Comparison of ENCODE assay signal across 11 mouse cellular contexts in genomic region chr11:116281671-116282070, GRCm38 (mm10). TPM values are rescaled to one million over a fixed set of nuclear protein-coding genes. Genes with fewer than 3 reads are reported as not detected.
DNase-seq lines count a peak whose midpoint lies in the region; ATAC-seq and TF ChIP-seq lines count a peak whose summit lies in the region.
"Had no signal": no experiment of that assay in that cellular context is flagged by ENCODE, and none has a peak within 500 bp of the region (broad histone marks: within the 10 kb centered on the region; RNA-seq: fewer than 3 reads in every experiment).

No protein-coding gene starts in this region.

- no peak for ATAC-seq in kidney, embryonic 15.5 days (replicated peaks; ENCODE audit: low FRiP score)
- ATAC-seq in forebrain, embryonic 14.5 days: no peak
- no peak for ATAC-seq in liver, embryonic 12.5 days

- no peak for DNase-seq in kidney, postnatal 25 days
- DNase-seq in forebrain, embryonic 14.5 days (ENCODE audit: low spot score): no peak
- DNase-seq in cerebellum, adult 9-11 months: no peak
- no peak for DNase-seq in spleen, adult 12 weeks (ENCODE audit: low spot score)
- DNase-seq in gastrocnemius, postnatal 14 days: no peak
- DNase-seq: thymus, adult 2 months had no signal

- peak overlapping the region; percentile 38 for H3K4me3 ChIP-seq in kidney, embryonic 15.5 days (replicated peaks)
- peak overlapping the region; percentile 22 for H3K4me3 ChIP-seq in forebrain, embryonic 14.5 days (ENCODE audit: low read depth, low read length)
- H3K4me3 ChIP-seq in liver, embryonic 12.5 days: peak overlapping the region; percentile 28
- H3K4me3 ChIP-seq in olfactory bulb, adult 2 months (ENCODE audit: insufficient read depth, low read depth, low read length): 0 out of 2 replicates have a peak overlapping the region, but pooled peaks have one; percentile 0

- intact Hi-C loops in gastrocnemius, postnatal 14 days (cut with DNase I; ENCODE audit: low total_unique reads): no loop called here

- peaks cover 4% of the 10 kb centered on the region; the same call in 1 of the 2 replicates for H3K9me3 ChIP-seq in kidney, embryonic 15.5 days (replicated peaks)
- H3K9me3 ChIP-seq in forebrain, embryonic 14.5 days (replicated peaks; ENCODE audit: control insufficient read depth, low read length): no peaks in the 10 kb centered on the region
- H3K9me3 ChIP-seq in liver, embryonic 12.5 days (replicated peaks): peaks cover 4% of the 10 kb centered on the region; the same call in 1 of the 2 replicates

- TF ChIP-seq POLR2A in olfactory bulb, adult 2 months (IDR thresholded peaks at IDR 0.05; ENCODE audit: insufficient read depth, low read depth, low read length): no peak

- no peaks in the 10 kb centered on the region for H3K36me3 ChIP-seq in kidney, embryonic 15.5 days
- H3K36me3 ChIP-seq in forebrain, embryonic 14.5 days (ENCODE audit: control insufficient read depth, insufficient read depth, low read length): no peaks in the 10 kb centered on the region
- H3K36me3 ChIP-seq in liver, embryonic 12.5 days: no peaks in the 10 kb centered on the region

- H3K4me2 ChIP-seq in kidney, embryonic 15.5 days: peak overlapping the region; percentile 62
- H3K4me2 ChIP-seq in forebrain, embryonic 14.5 days (ENCODE audit: low read length): peak overlapping the region; percentile 39
- peak overlapping the region; percentile 43 for H3K4me2 ChIP-seq in liver, embryonic 12.5 days

- WGBS in kidney, embryonic 15.5 days: 2% methylated on average over 18 of the region's 18 CpGs
- 2% methylated on average over 18 of the region's 18 CpGs for WGBS in forebrain, embryonic 14.5 days
- WGBS in liver, embryonic 12.5 days (ENCODE audit: insufficient replicate concordance): 4% methylated on average over 18 of the region's 18 CpGs
- under 1% methylated on average over 18 of the region's 18 CpGs for WGBS in olfactory bulb, adult 2 months

- H3K9ac ChIP-seq in kidney, embryonic 15.5 days: peak overlapping the region; percentile 25
- H3K9ac ChIP-seq in forebrain, embryonic 14.5 days (ENCODE audit: low read length): peak overlapping the region; percentile 47; the same call in 1 of the 2 replicates
- no peak overlapping the region for H3K9ac ChIP-seq in liver, embryonic 12.5 days

- TF ChIP-seq CTCF in olfactory bulb, adult 2 months (IDR thresholded peaks at IDR 0.05; ENCODE audit: insufficient read depth, low read depth, low read length): no peak

- peaks cover 35% of the 10 kb centered on the region for H3K4me1 ChIP-seq in kidney, embryonic 15.5 days
- H3K4me1 ChIP-seq in forebrain, embryonic 14.5 days (ENCODE audit: control insufficient read depth, insufficient read depth, low read length): peaks cover 2% of the 10 kb centered on the region; the same call in 1 of the 2 replicates
- peaks cover 8% of the 10 kb centered on the region for H3K4me1 ChIP-seq in liver, embryonic 12.5 days
- peaks cover 14% of the 10 kb centered on the region; the same call in 1 of the 2 replicates for H3K4me1 ChIP-seq in olfactory bulb, adult 2 months (ENCODE audit: control insufficient read depth, insufficient read depth, low read length)

- peaks cover 68% of the 10 kb centered on the region for H3K27me3 ChIP-seq in kidney, embryonic 15.5 days
- H3K27me3 ChIP-seq in forebrain, embryonic 14.5 days (replicated peaks; ENCODE audit: control insufficient read depth, insufficient read depth, low read length): peaks cover 51% of the 10 kb centered on the region
- H3K27me3 ChIP-seq in liver, embryonic 12.5 days (replicated peaks): peaks cover 74% of the 10 kb centered on the region

- H3K27ac ChIP-seq in kidney, embryonic 15.5 days: no peak overlapping the region
- H3K27ac ChIP-seq in forebrain, embryonic 14.5 days (ENCODE audit: low read depth, low read length): no peak overlapping the region
- no peak overlapping the region for H3K27ac ChIP-seq in liver, embryonic 12.5 days
- H3K27ac ChIP-seq in olfactory bulb, adult 2 months (ENCODE audit: insufficient read depth, low read depth, low read length): no peak overlapping the region

RNA-seq across cellular contexts. Expression of gene Galr2, which starts 0.9 kb away (rescaled TPM):
- polyA plus RNA-seq in kidney, embryonic 15.5 days (2015; fragmentation: Nextera tagmentation; extraction: Ambion mirVana): 0.22 and 0.32 TPM in 2 replicates
- polyA plus RNA-seq in forebrain, embryonic 14.5 days (2014; fragmentation: Nextera tagmentation; extraction: Ambion mirVana): 0.09 and 0.11 TPM in 2 replicates
- not detected in 2 replicates for polyA plus RNA-seq in liver, embryonic 12.5 days (2016; fragmentation: Nextera tagmentation; extraction: Ambion mirVana)
- not detected in 2 replicates for polyA plus RNA-seq in olfactory bulb, adult 2 months (2012; ENCODE audit: insufficient read depth, insufficient read length, low replicate concordance, missing spikeins)
- total RNA-seq in gastrocnemius, postnatal 14 days (2021): under 1 TPM; 0.38 to 0.41 TPM
- total RNA-seq: hematopoietic stem cell, adult 5-6 weeks had no signal
- polyA plus RNA-seq: G1E had no signal

RNA-seq across cellular contexts. Expression of gene Srp68, which starts 7.7 kb away (rescaled TPM):
- 91.3 and 96.5 TPM in 2 replicates for polyA plus RNA-seq in kidney, embryonic 15.5 days (2015; fragmentation: Nextera tagmentation; extraction: Ambion mirVana)
- 53.2 and 60.4 TPM in 2 replicates for polyA plus RNA-seq in forebrain, embryonic 14.5 days (2014; fragmentation: Nextera tagmentation; extraction: Ambion mirVana)
- polyA plus RNA-seq in liver, embryonic 12.5 days (2016; fragmentation: Nextera tagmentation; extraction: Ambion mirVana): 66.4 and 66.8 TPM in 2 replicates
- not detected in 2 replicates for polyA plus RNA-seq in olfactory bulb, adult 2 months (2012; ENCODE audit: insufficient read depth, insufficient read length, low replicate concordance, missing spikeins)
- 10 to 100 TPM; 68.5 to 69.5 TPM for total RNA-seq in gastrocnemius, postnatal 14 days (2021)

RNA-seq across cellular contexts. Expression of gene Exoc7, which starts 25.4 kb away (rescaled TPM):
- polyA plus RNA-seq in kidney, embryonic 15.5 days (2015; fragmentation: Nextera tagmentation; extraction: Ambion mirVana): 61.8 and 64.0 TPM in 2 replicates
- 107 and 114 TPM in 2 replicates for polyA plus RNA-seq in forebrain, embryonic 14.5 days (2014; fragmentation: Nextera tagmentation; extraction: Ambion mirVana)
- 29.7 and 31.8 TPM in 2 replicates for polyA plus RNA-seq in liver, embryonic 12.5 days (2016; fragmentation: Nextera tagmentation; extraction: Ambion mirVana)
- not detected in 2 replicates for polyA plus RNA-seq in olfactory bulb, adult 2 months (2012; ENCODE audit: insufficient read depth, insufficient read length, low replicate concordance, missing spikeins)
- 10 to 100 TPM; 61.9 to 62.3 TPM for total RNA-seq in gastrocnemius, postnatal 14 days (2021)

RNA-seq across cellular contexts. Expression of gene Evpl, which starts 43.8 kb away (rescaled TPM):
- polyA plus RNA-seq in kidney, embryonic 15.5 days (2015; fragmentation: Nextera tagmentation; extraction: Ambion mirVana): 2.8 and 2.9 TPM in 2 replicates
- 0.11 and 0.17 TPM in 2 replicates for polyA plus RNA-seq in forebrain, embryonic 14.5 days (2014; fragmentation: Nextera tagmentation; extraction: Ambion mirVana)
- 0.30 and 0.31 TPM in 2 replicates for polyA plus RNA-seq in liver, embryonic 12.5 days (2016; fragmentation: Nextera tagmentation; extraction: Ambion mirVana)
- not detected in 2 replicates for polyA plus RNA-seq in olfactory bulb, adult 2 months (2012; ENCODE audit: insufficient read depth, insufficient read length, low replicate concordance, missing spikeins)
- total RNA-seq in gastrocnemius, postnatal 14 days (2021): under 1 TPM; 0.09 to 0.14 TPM

RNA-seq across cellular contexts. Expression of gene Foxj1, which starts 53.5 kb away (rescaled TPM):
- 2.9 TPM in 2 replicates for polyA plus RNA-seq in kidney, embryonic 15.5 days (2015; fragmentation: Nextera tagmentation; extraction: Ambion mirVana)
- 7.3 and 8.7 TPM in 2 replicates for polyA plus RNA-seq in forebrain, embryonic 14.5 days (2014; fragmentation: Nextera tagmentation; extraction: Ambion mirVana)
- polyA plus RNA-seq in liver, embryonic 12.5 days (2016; fragmentation: Nextera tagmentation; extraction: Ambion mirVana): 1.2 and 1.4 TPM in 2 replicates
- not detected in 2 replicates for polyA plus RNA-seq in olfactory bulb, adult 2 months (2012; ENCODE audit: insufficient read depth, insufficient read length, low replicate concordance, missing spikeins)
- total RNA-seq in gastrocnemius, postnatal 14 days (2021): under 1 TPM; 0.22 to 0.27 TPM
- total RNA-seq: hematopoietic stem cell, adult 5-6 weeks had no signal
